In genomic region chr9:21091707-21092320, GRCm38 (mm10) we compare ENCODE assay signal across 8 mouse cellular contexts. TPM values are rescaled to one million over a fixed set of nuclear protein-coding genes. Genes with fewer than 3 reads are reported as not detected.
DNase-seq lines count a peak whose midpoint lies in the region; ATAC-seq lines count a peak whose summit lies in the region.

TSS of gene Gm38431 (minus strand) at chr9:21091997.
TSS of gene Raver1 (minus strand) at chr9:21092008.

- peak; percentile 100 for ATAC-seq in hindbrain, embryonic 16.5 days

- peaks cover 10% of the 10 kb centered on the region; the same call in 1 of the 2 replicates for H3K36me3 ChIP-seq in hindbrain, embryonic 16.5 days (ENCODE audit: control insufficient read depth, insufficient read depth, low read length)
- H3K36me3 ChIP-seq in macrophage (ENCODE audit: inconsistent target), result peaks cover 23% of the 10 kb centered on the region; the same call in 1 of the 2 replicates

- H3K4me1 ChIP-seq in hindbrain, embryonic 16.5 days (ENCODE audit: control insufficient read depth, insufficient read depth, low read depth, low read length), result peaks cover 12% of the 10 kb centered on the region

- peak within 1 kb of the TSS; percentile 77 for H3K4me2 ChIP-seq in hindbrain, embryonic 16.5 days (ENCODE audit: low read length)

- peak within 1 kb of the TSS; percentile 59 for H3K4me3 ChIP-seq in hindbrain, embryonic 16.5 days (ENCODE audit: low read length)
- peak within 1 kb of the TSS; percentile 86 for H3K4me3 ChIP-seq in macrophage (ENCODE audit: inconsistent target)

- peaks cover 49% of the 10 kb centered on the region for H3K79me2 ChIP-seq in macrophage (ENCODE audit: inconsistent target)

- DNase-seq in WW6 (ENCODE audit: low read depth, low spot score), result peak; percentile 90
- DNase-seq in cerebellum, postnatal 4 days (ENCODE audit: low spot score in 2 of 2), result peak; percentile 94 to 95
- peak; percentile 98 for DNase-seq in gastrocnemius, adult 18-20 months (ENCODE audit: low spot score)
- peak; percentile 94 to 98 for DNase-seq in left cerebral cortex, adult 18-20 months (ENCODE audit: low spot score in 2 of 2)
- DNase-seq in right cerebral cortex, adult 18-20 months, result peak; percentile 99
- peak; percentile 88 for DNase-seq in urinary bladder, postnatal 10 days (ENCODE audit: low spot score)

- WGBS in hindbrain, embryonic 16.5 days, result under 1% methylated on average over 54 of the region's 54 CpGs
- 0% methylated on average over 51 of the region's 54 CpGs for WGBS in macrophage (ENCODE audit: missing documents)

- no peaks in the 10 kb centered on the region for H3K27me3 ChIP-seq in hindbrain, embryonic 16.5 days (replicated peaks; ENCODE audit: control insufficient read depth, insufficient read depth, low read length)

- H3K27ac ChIP-seq in hindbrain, embryonic 16.5 days (ENCODE audit: low read depth, low read length), result peak within 1 kb of the TSS; percentile 83
- peak within 1 kb of the TSS; percentile 48 for H3K27ac ChIP-seq in macrophage

- no peaks in the 10 kb centered on the region for H3K9me3 ChIP-seq in hindbrain, embryonic 16.5 days (ENCODE audit: control insufficient read depth, low read length)

- peak within 1 kb of the TSS; percentile 71 for H3K9ac ChIP-seq in hindbrain, embryonic 16.5 days (ENCODE audit: low read depth, low read length)

RNA-seq across cellular contexts. Expression of gene Gm38431, which starts in this region (rescaled TPM):
- total RNA-seq in gastrocnemius, adult 18-20 months (2021), result under 1 TPM; 0.43 to 0.64 TPM
- polyA plus RNA-seq in hindbrain, embryonic 16.5 days (2015; fragmentation: Nextera tagmentation; extraction: Ambion mirVana), result 1.3 TPM in 2 replicates
- 1 to 10 TPM; 1.6 to 1.8 TPM for total RNA-seq in left cerebral cortex, adult 18-20 months (2021)
- total RNA-seq in macrophage (2018; cell fraction: chromatin; rRNA removed), result 10 to 100 TPM in 9 of 26 experiments, 1 to 10 TPM in 17; 3.6 to 34.0 (median 7.0) TPM
- 1 to 10 TPM in 18 of 26 experiments, under 1 TPM in 8; 0.53 to 2.4 (median 1.2) TPM for total RNA-seq in macrophage (2018; cell fraction: cytosol; rRNA removed)
- total RNA-seq in macrophage (2018; cell fraction: nucleus; rRNA removed), result 1 to 10 TPM in 25 of 26 experiments, under 1 TPM in 1; 0.96 to 5.7 (median 2.7) TPM
- polyA plus RNA-seq in macrophage (2018), result 0.88 to 8.1 TPM (median 2.0 TPM) in 3 replicates

RNA-seq across cellular contexts. Expression of gene Raver1, which starts in this region (rescaled TPM):
- total RNA-seq in gastrocnemius, adult 18-20 months (2021), result 10 to 100 TPM; 16.8 to 20.2 TPM
- polyA plus RNA-seq in hindbrain, embryonic 16.5 days (2015; fragmentation: Nextera tagmentation; extraction: Ambion mirVana), result 25.9 and 35.9 TPM in 2 replicates
- 10 to 100 TPM; 25.3 to 28.0 TPM for total RNA-seq in left cerebral cortex, adult 18-20 months (2021)
- total RNA-seq in macrophage (2018; cell fraction: chromatin; rRNA removed), result 10 to 100 TPM; 23.7 to 63.5 (median 47.2) TPM
- 10 to 100 TPM; 31.9 to 51.1 (median 39.1) TPM for total RNA-seq in macrophage (2018; cell fraction: cytosol; rRNA removed)
- 10 to 100 TPM; 37.6 to 65.2 (median 48.8) TPM for total RNA-seq in macrophage (2018; cell fraction: nucleus; rRNA removed)
- 24.3 to 37.8 TPM (median 28.2 TPM) in 3 replicates for polyA plus RNA-seq in macrophage (2018)

Comparison
In these comparisons a context has a peak if more than half of its experiments do, and no peak if none do; other contexts are left out.
1. Peak in every context shown above with its lines: DNase-seq, ATAC-seq, H3K4me3 ChIP-seq and H3K27ac ChIP-seq.